Mouse (Mus musculus): ENCODE data around the gene Aqp12.

Aqp12 gene

DNA sequence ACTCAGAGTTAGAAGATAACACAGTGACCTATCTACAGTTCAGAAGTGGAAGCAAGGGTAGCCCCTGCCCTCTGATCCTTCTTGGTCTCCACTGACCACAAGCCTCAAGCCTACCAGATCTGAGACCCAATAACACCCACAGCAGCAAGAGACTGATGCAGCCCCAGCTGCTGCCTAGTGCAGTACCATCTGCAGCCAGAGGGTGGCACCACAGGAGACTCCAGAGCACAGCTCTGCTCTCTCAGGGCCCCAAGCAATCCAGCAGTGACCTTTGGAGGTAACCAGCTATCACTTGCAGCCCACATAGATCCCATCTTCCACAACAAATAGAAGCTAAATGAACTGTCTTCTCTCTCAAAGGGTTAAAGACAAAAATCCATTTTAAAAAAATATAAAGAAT is 8.3 kb downstream of the Aqp12 start:
- peak; percentile 63 for DNase-seq (ENCODE audit: low read depth, low spot score)

DNA sequence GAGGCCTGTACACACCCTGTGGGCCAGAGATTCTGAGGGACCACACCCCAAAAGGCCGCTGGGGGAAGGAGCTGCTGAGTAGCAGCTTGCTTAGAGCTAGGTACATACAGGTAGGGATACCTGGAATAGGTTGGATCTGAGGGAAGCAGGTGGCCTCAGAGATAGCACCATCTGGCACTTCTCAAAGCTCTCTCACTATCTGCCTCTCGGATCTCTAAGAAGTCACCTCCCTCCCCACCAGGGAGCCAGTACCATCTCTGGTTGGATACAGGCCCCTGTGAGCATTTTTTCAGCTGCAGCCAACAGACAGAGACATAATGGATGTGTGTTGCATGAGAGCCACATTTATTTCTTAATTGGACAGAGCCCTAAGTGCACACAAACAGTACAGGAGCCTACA is 9.0 kb downstream of the Aqp12 start:
- DNase-seq (ENCODE audit: low read depth, low spot score): no peak

DNA sequence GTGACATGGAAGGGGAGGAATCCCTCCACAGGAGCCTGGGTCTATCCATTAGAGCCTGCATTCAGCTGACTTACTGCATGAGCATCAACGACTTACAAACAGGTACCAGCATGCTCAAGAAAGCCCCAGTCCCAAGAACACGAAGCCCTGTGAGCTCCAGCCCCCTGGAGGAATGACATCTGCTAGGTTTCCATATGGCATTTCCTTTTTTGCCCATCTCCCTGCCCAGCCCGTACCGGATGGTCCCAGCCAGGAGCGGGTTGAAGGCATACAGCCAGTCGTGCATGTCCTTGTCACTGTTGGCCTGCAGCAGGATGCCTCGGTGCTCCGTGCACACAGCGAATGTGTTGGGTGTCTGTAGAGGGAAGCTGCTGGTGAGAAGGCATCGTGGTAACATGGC is 12.6 kb downstream of the Aqp12 start:
- DNase-seq (ENCODE audit: low read depth, low spot score): no peak

DNA sequence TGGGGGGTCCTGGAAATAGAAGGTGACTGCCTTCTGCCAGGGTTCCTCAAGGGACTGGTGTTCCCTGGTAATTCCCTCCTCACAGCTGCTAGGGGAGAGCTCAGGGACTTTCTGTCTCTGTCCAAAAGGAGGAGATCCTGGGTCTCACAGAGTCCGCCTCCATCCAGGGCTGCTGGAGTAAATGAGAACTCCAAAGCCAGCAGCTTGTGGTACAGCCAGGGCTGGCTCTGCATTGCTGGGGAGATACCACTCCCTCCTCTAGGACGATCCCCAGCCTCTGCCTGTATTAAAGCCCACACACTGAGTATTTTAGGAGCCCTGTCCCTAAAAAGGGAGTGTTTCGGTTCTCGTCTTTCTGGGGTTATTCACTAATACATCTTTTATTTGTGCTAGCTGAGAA is 14.5 kb downstream of the Aqp12 start:
- DNase-seq (ENCODE audit: low read depth, low spot score): no peak

DNA sequence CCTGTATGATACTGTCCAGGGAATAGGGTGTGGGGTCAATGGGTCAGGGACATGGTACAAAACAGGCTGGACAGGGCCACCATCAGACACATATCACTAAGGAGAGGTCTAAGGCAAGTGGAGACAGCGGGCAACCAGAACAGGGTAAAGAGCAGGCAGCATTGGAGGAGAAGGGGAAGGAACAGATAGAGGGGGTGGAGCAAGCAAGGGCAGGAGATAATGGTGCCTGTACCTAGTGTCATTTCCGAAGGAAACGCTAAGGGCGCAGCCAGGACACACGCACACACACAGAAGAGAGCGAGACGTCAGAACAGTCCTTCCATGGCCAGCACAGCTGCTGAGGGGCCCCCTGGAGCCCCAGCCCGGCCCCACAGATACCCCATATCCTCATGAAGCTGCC is 20.5 kb downstream of the Aqp12 start:
- DNase-seq (ENCODE audit: low read depth, low spot score): no peak

DNA sequence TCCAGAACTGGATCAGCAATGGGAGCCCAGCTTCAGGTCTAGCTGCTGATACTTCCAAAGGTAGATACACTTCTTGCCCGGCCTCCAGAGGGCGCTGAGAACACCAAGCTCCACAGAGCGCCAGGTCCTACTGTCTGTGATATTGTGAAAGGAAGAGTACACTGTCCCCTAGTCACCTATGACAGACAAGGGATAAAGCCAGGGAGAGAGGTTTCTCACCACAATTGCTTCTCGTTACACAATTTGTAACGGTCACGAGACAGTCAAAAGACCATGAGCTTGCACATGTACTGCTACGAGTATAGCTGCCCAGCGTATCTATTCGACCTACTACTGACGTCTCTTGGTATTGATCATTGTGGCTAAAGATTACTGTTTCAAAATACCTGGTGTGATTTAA is 23.3 kb downstream of the Aqp12 start:
- no peak for DNase-seq (ENCODE audit: low read depth, low spot score)

DNA sequence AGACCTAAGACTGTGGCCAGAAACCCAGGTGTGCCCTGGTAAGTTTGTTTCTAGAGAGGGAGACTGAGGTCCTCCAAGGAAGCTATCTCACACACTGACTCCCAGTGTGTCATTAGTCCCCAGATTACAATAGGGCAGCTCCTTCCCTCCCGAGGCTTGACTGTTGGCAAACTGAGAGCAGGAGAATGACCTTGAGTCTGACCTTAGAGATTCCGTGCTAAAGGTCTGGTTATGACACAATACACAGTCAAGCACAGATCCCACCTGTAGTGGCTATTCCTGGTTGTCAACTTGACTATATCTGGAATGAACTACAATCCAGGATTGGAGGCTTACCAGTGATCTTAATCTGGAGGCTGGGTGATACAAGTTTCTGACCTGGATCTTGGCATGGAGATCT is 23.9 kb downstream of the Aqp12 start:
- no peak for DNase-seq (ENCODE audit: low read depth, low spot score)

DNA sequence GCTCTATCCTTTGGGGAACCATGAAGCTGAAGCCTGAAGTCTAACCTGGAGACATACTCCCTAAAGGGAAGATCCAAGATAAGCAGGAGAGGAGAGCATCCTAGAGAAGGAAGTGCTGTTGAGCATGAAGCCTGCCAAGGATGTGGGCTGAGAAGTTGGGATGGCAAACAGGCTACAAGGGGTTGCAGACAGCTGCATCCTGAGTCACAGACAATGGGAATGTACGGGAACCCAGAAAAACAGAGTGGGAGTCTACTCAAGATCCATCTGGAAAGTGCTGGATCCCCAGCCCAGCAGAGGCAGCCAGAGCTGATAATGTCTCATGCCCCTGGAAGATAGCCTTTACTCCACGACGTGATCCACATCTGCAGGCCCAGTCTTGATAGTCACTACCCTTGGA is 25.1 kb downstream of the Aqp12 start:
- no peak for DNase-seq (ENCODE audit: low read depth, low spot score)

DNA sequence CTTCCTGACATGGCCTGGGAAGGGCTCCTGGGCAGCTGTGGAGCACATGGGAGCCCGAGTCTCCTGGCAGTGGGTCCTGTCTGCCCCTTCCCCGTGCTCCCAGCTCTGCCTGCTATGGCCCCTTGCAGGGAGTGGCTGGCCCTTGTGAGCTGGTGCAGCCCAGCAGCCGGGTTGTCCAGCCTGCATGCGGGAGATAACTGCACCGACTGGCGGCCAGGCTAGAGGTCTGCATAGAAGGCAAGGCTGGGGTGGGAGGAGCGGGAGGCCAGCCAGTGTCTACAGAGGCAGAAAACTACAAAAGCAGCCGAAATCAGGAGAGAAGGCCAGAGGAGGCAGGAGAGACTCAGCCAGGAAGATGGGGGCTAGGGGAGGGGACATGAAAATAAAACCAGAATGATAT is 27.9 kb downstream of the Aqp12 start:
- no peak for DNase-seq (ENCODE audit: low read depth, low spot score)

DNA sequence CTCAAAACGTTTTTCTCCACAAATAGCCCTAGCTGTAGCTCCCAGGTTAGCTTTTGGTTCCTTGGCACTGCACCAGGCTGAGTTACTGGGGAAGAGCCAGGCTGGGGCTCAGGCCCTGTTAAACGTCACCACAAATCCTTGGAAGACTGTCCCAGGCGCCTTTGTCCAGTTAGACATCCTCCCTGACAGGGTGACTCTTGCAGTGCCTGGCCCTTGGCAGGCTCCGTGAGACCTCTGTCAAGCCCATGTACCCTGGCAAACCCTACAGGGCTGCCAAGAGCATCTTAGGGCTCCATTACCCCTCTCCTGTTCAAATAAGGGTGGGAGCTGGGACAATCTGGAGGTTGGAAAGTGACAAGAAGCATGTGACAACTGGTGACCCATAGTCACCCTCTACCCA is 29.8 kb downstream of the Aqp12 start:
- no peak for DNase-seq (ENCODE audit: low read depth, low spot score)

DNA sequence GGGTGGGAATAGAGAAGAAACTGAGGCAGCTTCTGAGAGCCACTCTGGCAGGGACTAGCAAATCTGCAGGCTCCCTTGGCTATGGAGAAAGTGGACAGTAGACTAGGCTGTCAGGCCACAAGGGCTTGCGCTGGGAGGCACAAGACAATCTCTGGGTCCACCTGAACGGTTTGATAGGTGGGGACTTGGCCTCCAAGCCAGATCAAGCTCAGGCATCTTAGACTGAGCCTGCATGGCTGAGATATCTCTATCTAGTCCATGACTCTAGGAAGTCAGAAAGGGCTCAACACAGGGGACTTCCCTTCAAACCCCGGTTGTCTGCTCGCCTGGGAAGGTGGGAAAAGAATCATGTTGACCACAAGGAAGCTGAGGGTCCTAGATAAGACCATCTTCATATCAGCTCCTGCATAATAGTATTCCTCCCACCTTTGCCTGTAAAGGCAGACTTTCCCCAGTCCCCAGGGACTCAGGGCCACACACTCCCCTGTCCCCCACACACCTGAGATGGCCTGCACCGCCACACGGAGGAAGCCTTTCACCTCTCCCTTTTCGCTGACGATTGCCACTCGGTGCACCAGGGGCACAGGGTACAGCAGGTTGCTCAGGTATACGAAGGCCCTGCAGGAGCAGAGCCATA is 40.1 kb downstream of the Aqp12 start:
- DNase-seq (ENCODE audit: low read depth, low spot score): no peak

DNA sequence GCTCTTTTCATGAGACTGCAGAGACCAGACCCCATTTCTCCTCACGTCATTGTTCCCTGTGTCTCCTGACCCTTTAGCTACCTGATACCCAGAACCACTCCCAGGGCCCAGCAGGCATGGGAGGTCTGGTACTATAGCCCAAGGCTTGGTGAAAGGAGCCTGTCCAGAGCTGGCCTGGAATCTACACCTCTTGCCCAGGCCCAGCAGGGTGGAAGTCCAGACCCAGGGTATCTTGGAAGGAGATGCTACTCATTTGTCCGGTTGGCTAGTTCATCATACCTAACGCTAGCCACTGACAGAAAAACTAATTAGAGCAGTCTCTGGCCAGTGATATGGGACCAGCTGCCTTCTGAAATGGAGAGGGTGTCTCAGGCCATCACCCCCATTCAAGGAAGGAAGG is 43.9 kb downstream of the Aqp12 start:
- no peak for DNase-seq (ENCODE audit: low read depth, low spot score)

DNA sequence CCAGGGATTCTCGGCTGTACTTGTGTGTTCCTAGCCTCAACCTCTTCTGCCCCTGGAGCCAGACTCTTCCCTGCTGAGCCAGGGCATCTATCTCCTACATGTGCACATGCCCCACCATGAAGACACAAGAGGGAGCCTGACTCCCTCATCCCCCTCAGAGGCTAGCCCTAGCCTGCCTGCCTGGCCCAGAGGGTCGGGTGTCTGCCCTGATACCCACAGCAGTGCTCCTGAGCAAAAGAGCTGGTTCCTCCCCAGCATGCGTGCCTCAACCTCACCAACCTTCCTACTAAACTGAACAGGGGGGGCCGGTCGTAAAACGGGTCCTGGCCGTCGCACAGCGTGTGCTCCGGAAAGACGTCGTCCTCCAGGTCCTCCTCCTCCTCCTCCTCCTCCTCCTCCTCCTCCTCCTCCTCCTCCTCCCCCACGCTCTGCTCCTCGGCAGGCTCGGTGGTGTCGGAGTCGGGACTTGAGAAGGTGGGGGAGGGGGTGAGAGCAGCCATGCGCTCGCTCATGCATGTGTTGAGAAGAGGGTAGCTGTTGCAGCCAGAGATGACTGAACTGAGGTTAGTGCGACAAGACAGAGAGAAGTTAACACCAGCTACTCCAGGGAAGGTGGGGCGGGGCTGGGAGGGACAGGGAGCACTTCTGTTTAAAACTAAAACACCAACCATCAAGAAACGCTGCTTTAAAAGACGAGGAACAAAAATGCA is 45.1 kb downstream of the Aqp12 start:
- DNase-seq (ENCODE audit: low read depth, low spot score): no peak
